Mouse (Mus musculus): ENCODE results near the gene Syn3.

DNA sequence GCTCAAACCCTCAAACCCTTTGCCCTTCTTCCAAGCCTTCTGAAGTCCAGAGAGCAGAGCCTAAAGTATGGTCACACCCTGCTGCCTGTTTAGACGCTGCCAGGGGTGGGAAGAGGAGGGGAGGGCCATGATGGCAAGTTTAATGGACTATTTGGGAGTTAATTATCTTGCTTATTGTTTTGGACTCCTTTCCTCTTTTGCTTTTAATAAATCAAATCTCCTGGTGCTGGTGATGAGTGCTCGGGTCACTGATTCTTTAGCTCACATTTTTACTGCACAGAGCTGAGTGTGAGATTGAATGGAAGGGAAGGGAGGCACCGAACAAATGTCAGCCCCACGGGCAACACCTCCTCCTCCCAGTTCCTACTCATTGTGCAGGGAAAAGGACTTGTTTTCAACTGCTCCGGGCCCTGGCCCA is 384.3 kb downstream of the Syn3 start:
- TF ChIP-seq POLR2A (IDR thresholded peaks at IDR 0.05; ENCODE audit: insufficient read depth, low read length) (no peak), CTCF (IDR thresholded peaks at IDR 0.05; ENCODE audit: low read depth, low read length) (no peak)

All from ES-Bruce4 (cell line).